Mouse (Mus musculus) brain, embryonic 14.5 days (tissue): ENCODE measurements around the gene Ppef2.

Experiments used
- CTCF ChIP-seq: fragments of 200-500 bp; IDR thresholded peaks from 2 replicates; pipeline ENCODE4 v1.5.1; 2012; ENCODE audit warnings: inconsistent platforms, mild to moderate bottlenecking, moderate library complexity, borderline replicate concordance; ENCODE audit not compliant: insufficient read depth, insufficient read length; ENCODE audit errors: extremely low read depth
- POLR2A ChIP-seq: fragments of 200-500 bp; IDR thresholded peaks from 2 replicates; pipeline ENCODE4 v1.6.1; 2012; ENCODE audit warnings: mild to moderate bottlenecking, inconsistent platforms, borderline replicate concordance; ENCODE audit not compliant: poor library complexity, insufficient read depth, insufficient read length, severe bottlenecking; ENCODE audit errors: extremely low read depth

DNA sequence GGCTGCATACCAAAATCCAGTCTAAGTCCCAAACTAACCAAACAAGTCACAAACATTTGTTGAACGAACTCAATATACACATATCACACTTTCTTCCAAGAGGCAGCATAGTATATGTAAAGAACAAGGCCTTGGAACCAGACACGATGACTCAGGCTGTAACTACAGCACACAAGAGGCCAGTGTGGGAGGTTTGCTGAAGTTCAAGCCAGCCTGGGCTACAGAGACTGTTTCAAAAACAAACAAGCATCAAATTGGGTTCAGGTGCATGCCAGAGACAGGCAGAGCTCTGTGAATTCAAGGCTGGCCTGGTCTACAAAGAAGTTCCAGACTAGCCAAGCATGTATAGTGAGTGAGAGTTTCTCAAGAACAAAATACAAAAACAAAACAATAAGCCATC lies 38.4 kb upstream of the Ppef2 start:
- TF ChIP-seq POLR2A (no peak), CTCF (no peak)
